Mouse (Mus musculus) bone marrow macrophage, adult 2 months (primary cell): Measurements from ENCODE around the gene Tubb4b.
A peak's percentile ranks its signal among the peaks of the same experiment; 100 is the strongest.

ENCODE experiments used
- CTCF ChIP-seq: IDR thresholded peaks from 2 replicates; pipeline ENCODE4 v1.5.1; 2012; ENCODE audit warnings: low read depth, mild to moderate bottlenecking, low read length, moderate library complexity
- POLR2A ChIP-seq: IDR thresholded peaks from 2 replicates; pipeline ENCODE4 v1.6.1; 2012; ENCODE audit warnings: mild to moderate bottlenecking, low read depth, low read length, borderline replicate concordance

DNA sequence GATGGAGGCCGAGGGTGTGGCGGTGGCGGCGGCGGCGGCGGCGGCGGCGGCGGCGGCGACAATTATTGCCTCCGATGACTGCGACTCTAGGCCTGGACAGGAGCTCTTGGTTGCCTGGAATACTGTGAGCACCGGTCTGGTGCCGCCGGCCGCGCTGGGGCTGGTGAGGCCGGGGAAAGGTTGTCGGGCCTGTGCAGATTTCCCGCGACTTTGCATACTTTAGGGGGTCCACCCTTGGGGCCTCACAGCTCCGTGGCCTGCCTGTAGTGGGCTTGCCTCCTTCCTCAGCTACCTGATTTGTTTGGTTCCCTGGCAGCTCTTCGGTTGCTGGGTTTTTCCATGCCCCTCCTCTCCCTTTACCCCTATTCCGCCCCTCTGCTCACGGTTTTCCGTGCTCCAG lies 48.0 kb upstream of the Tubb4b start:
- TF ChIP-seq CTCF = no peak
- 0 out of 2 replicates have a peak, but pooled peaks have one; percentile 21 for TF ChIP-seq POLR2A
